Mouse (Mus musculus) right cerebral cortex, postnatal 14 days (tissue): ENCODE measurements around the gene Lrrc56.

ENCODE experiments used
- DNase-seq: peaks from one replicate; pipeline ENCODE4 v3.0.0; 2022

The Lrrc56 gene

GRCm38 (mm10) chr7:141192776-141193347, 1.1 kb upstream of the Lrrc56 start:
- DNase-seq: no peak

DNA sequence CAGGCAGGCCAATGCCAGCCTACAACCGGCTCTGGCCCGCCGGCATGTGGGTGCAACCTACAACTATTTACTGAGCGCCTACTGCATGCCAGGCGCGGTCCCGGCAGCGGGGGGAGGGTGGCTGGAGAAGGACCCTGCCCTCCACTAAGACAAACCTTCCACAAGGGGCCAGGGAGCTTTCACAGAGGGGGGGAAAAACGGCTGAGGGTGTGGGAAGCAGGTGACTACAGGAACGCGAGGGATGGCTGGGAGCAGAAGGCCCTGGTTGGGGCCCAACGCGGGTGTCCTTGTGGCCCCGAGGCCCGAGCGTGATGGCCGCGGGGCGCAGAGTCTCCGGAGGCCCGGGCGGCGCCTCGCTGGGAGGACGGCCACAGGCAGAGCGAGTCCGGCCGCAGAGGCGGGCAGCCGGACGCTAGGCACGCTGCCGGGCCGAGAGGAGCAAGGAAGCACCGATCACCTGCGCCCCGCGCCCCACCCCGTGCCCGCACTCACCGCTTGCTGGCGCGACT, 555 bp upstream of the Lrrc56 start:
- DNase-seq: peak; percentile 32

GRCm38 (mm10) chr7:141194409-141194808, 452 bp downstream of the Lrrc56 start:
- DNase-seq: no peak

DNA sequence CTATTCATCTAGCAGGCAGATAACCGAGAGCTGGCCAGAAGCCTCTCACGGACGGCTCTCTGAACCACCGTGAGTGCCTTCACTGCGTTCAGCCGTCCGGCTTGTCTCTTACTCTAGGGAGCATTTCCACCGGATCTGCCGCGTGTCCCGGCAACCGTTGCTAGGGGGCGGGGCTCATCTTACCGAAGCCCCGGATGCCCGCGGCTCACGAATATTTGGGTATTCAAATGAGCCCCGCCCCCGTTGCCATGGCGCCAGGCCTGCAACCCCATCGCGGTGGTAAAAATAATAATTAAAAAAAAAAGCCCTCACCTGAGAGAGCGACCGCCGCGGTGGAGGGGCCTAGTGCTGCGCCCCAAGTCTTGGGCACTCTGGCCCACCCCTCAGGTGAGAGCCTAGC, 873 bp downstream of the Lrrc56 start:
- peak; percentile 90 for DNase-seq

- DNase-seq: no peak
Observed at GRCm38 (mm10) chr7:141195754-141196153, 1.8 kb downstream of the Lrrc56 start.

DNA sequence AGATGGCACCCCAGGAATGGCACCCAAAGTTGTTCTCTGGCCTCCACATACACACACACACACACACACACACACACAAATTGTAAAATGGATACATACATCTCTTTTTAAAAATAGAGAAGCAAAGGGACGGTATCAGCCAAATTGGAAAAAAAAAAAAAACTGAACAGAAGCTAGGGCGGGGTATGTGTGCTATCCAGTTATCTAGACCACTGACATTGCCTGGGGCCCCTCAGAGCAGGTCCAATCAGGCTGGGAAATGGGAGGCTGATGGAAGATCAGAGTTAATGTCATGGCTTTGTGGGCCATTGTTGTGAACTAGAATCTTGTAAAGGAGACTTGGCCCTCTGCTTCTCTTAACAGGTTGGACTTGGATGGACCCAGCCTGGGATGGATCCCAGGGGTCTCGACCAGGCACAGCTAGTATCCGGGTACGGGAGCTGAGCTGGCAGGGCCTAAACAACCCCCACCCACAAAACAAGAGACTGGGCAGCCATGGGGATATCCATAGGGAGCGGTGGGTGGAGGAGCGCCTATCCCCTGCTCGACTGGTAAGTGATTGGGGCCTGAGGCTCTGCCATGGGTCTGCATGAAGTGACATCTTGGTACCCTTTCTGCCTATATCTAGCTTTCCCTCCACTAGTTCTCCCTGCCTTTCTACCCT, 2.8 kb downstream of the Lrrc56 start:
- no peak for DNase-seq

GRCm38 (mm10) chr7:141198121-141198520, 4.2 kb downstream of the Lrrc56 start:
- DNase-seq: no peak

DNA sequence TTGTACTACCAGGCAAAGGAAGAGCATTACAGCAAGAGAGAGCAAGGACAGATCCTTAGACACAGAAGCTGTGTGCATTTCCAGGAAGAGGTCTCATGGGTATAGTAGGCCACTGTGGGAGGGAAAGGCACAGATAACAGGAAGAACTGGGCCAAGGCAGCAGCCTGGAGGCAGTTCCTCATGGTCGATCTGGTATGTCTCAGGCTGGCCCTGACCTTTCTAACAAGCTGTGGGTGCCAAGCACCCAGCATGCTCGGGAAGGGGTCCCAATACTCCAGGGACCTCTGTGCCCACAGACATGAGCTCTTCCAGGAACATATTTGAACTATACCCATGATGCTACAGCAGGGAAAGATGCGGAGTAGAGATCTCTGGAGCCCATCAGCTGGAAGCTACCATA, 10.6 kb downstream of the Lrrc56 start:
- DNase-seq: no peak

DNA sequence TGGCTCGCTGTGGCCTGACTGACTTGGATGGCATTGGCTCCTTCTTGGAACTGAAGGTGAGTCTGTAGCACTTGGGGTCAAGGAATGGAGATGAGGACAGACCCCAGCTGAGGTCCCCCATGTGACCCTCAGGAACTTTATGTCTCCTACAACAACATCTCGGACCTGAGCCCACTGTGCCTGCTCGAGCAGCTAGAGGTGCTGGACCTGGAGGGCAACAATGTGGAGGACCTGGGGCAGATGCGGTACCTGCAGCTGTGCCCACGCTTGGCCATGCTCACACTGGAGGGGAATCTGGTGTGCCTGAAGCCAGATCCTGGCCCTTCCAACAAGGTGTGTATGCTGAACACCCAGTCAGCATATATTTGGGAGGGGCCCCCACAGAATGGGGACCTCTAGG, 11.5 kb downstream of the Lrrc56 start:
- no peak for DNase-seq

GRCm38 (mm10) chr7:141206182-141206937, 12.4 kb downstream of the Lrrc56 start:
- DNase-seq: no peak

DNA sequence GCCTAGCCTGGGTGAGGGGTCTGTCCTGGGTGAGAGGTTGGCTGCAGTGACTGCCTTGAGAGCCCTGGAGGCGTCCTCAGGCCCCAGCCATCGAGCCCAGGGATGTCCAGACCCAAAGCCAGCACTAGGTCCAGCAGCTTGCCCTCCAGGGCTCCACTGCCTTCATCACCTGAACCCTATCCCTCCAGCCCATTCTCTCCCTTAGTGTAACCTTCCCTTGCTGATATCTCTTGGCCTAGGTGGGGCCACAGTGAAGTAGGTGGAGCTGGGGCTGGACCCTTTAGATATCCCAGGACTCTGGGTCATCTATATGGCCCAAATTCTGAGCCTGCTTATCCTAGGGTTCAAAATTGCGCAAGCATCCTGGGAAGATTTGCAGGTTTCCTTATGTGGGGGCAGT, 15.6 kb downstream of the Lrrc56 start:
- no peak for DNase-seq

DNA sequence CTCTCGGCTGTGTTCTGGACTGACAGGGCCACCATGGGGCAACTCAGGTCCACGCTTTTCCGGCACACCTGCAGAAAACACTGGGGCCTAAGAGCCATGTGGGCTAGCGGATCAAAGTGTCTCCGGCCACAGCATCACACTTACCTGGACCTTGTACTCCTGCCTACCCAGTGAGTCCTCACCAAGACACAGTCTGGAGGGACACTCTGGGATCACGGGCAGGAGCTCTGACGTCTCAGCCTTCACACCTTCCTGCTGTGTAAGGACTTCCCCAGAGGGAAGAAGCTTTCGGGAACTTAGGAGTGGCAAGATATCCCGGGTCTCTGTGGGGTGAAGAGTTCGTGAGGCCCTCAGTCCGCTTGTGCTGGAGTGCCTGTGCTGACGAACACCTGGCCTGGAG, 16.2 kb downstream of the Lrrc56 start:
- DNase-seq: no peak

DNA sequence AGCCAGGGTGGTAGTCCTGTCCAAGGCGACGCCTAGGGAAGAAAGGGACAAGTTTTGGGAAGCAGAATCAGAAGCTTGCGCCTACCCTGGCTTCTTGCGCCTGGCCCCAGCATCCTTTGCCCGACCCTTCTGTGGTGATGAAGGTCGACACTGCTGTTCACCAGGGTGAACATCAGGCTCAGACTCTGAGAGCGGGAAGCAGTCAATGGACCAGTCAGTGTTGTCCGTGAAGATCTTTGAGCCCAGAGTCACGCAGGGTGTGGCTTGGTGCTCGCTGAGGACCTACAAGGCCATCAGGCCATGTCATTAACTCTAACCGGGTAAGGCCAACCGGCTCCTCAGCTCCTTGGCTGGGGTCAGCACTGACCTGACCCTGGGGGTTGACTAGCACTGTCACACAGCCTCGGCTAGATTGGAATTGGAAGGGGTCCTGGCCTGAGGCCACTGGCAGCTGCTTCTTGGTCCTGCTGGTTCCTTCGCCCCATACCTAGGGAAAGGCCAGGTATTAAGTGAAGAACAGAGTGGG, 16.7 kb downstream of the Lrrc56 start:
- no peak for DNase-seq

GRCm38 (mm10) chr7:141213133-141213532, 19.2 kb downstream of the Lrrc56 start:
- no peak for DNase-seq

GRCm38 (mm10) chr7:141213605-141214235, 19.8 kb downstream of the Lrrc56 start, which contains the start of gene Lmntd2:
Gene Lmntd2 (minus strand): TSS chr7:141214080.
- no peak for DNase-seq

DNA sequence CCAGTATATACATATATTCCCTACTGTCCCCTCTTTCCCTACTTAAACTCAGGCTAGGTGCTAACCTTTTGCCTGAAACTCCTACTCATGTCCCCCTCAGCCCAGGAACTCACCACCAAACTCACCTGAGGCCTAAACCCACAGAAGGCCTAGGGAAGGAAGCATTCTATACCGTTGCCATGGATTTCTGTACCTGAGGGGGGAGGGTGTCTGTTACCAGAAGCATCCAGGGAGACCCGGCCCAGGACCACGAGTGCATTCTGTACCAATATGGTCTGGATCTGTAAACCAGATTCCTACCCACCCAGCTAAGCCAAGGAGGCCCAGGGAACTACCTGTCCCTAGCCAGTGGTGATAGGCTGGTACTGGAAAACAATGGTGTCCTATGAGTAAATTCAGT, 20.4 kb downstream of the Lrrc56 start:
- DNase-seq: no peak

DNA sequence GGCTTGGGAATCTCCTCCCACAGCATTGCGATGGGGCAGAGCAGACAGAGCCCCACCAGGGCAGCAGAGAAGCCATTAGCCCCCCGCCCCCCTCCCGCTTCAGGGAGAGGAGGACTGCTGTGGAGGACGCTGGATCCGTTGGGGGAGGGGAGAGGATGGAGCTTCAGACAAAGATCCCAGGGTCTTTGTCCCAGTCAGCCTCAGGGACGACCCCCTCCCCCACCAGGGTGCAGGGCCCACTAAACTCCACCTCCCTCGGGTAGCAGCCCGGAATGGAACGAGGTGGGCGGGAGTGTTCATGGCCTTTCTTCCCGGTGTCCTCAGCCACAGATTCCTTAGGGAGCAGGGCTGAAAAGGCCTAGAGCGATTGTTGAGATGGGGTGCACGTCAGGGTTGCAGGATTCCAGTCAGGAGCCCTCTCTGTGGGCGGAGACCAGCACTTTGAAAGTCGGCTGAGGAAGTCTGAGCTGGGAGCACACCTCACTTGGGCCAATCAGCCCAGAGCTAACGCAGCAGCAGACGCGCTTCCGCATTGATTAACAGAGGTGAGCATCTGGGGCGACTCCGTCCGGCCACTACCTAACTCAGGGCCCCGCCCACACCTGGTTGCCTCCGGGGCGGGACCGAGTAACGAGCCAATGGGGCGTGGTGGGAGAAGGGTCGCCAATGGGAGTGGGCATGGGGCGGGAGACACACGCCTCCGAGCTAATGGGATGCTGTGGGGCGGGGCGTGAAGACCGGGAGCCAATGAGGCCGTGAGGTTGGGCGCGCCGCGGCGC, 21.3 kb downstream of the Lrrc56 start, which contains the start of gene Rassf7:
Gene Rassf7 (plus strand): TSS at position 760 of the 779 bp plus-strand sequence.
- DNase-seq: peak; percentile 80

DNA sequence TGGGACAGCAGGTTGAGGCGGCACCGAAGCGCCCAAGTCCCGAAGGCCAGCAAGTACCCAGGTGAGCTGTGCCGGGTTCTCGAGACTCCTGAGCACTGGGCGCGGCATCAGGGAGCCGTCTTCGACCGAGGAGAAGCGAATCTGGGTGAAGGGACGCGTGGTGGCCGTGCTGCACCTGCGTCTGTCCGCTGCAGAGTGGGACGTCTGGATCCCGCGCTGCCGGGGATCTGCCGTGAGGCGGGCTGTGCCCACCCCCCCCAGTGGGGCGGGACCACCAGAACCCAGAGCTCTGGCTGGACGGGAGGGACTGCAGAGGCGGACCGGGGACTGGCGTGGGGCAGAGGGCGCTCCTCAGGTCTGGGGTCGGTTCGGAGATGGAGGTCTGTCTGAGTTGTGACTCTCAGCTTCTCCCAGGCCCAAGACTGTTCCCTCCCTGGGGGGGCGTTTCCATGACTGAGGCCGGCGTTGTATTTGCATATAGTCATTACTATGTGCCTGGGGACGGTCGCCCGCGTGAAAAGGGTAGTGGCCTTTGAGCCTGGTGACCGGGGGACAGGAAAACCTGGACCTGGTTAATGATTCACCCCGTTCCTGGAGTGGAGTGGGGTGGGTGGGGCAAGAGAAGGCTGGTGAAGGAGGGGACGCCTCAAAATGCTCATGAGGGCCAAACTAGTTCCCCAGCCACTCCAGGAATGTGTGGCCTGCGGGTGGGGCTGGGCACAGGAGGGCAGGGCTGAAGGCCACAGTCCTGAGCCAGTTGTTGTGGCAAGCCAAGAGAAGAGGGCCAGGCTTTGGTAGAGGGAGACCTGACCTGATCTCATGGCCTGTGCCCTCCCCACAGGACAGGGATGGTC, 22.1 kb downstream of the Lrrc56 start:
- DNase-seq: no peak

GRCm38 (mm10) chr7:141216894-141217293, 22.9 kb downstream of the Lrrc56 start:
- no peak for DNase-seq

GRCm38 (mm10) chr7:141217343-141218013, 23.5 kb downstream of the Lrrc56 start:
- no peak for DNase-seq

- DNase-seq: no peak
Observed at GRCm38 (mm10) chr7:141218141-141218540, 24.2 kb downstream of the Lrrc56 start.
